Mouse (Mus musculus): Measurements from ENCODE around the gene Stk10. TPM values are rescaled to one million over a fixed set of nuclear protein-coding genes. Genes with fewer than 3 reads are reported as not detected.
A peak's percentile ranks its signal among the peaks of the same experiment; 100 is the strongest.

Stk10 gene
- polyA plus RNA-seq, 1 experiment: 6.1 TPM

DNA sequence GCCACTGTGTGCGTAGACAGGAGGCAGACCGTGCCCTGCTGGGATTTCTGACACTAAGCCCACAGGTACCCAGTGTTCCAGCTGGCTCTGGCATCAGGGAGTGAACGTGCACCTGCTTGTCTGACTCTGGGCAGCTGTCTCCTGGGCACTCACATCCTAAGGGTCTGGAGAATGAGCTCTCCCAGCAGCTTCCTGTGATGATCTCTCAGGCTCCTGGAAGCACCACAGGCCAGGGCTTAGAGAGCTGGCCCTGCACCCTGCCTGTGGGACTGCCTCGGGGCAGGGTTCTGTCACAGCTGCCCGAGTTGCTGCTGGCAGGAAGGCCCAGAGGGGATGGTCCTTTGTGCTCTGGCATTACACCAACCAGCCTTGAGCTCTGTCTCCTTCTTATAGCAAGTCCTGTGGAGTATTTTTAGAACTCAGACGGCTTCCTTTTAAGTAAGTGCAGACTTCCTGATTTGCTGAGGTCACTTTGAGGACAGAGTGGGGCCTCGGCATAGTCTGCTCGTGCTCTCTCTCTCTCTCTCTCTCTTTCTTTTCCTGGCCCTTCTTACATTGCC lies 86.2 kb downstream of the Stk10 start:
- Histone ChIP-seq H3K4me1 (ENCODE audit: control insufficient read depth, insufficient read depth, low read length) (peaks cover 2% of the 10 kb centered on the region), H3K4me3 (ENCODE audit: insufficient read depth, low read length) (no peak overlapping the region), H3K27ac (ENCODE audit: insufficient read depth, low read length) (peak overlapping the region; percentile 60)
- no peak for TF ChIP-seq CTCF (IDR thresholded peaks at IDR 0.05; ENCODE audit: extremely low read depth, insufficient read depth, low read length)
- no peak for TF ChIP-seq POLR2A (IDR thresholded peaks at IDR 0.05; ENCODE audit: extremely low read depth, insufficient read depth, low read length)

GRCm38 (mm10) chr11:32619866-32620456 lies 86.9 kb downstream of the Stk10 start:
- no peak overlapping the region for H3K27ac ChIP-seq (ENCODE audit: insufficient read depth, low read length)
- no peak overlapping the region for H3K4me3 ChIP-seq (ENCODE audit: insufficient read depth, low read length)
- no peak for TF ChIP-seq CTCF (IDR thresholded peaks at IDR 0.05; ENCODE audit: extremely low read depth, insufficient read depth, low read length)
- no peak for TF ChIP-seq POLR2A (IDR thresholded peaks at IDR 0.05; ENCODE audit: extremely low read depth, insufficient read depth, low read length)
- H3K4me1 ChIP-seq (ENCODE audit: control insufficient read depth, insufficient read depth, low read length): peaks cover 2% of the 10 kb centered on the region

- no peak for TF ChIP-seq CTCF (IDR thresholded peaks at IDR 0.05; ENCODE audit: extremely low read depth, insufficient read depth, low read length)
- TF ChIP-seq POLR2A (IDR thresholded peaks at IDR 0.05; ENCODE audit: extremely low read depth, insufficient read depth, low read length): no peak
- Histone ChIP-seq H3K4me1 (ENCODE audit: control insufficient read depth, insufficient read depth, low read length) (peaks cover 2% of the 10 kb centered on the region), H3K27ac (ENCODE audit: insufficient read depth, low read length) (no peak overlapping the region), H3K4me3 (ENCODE audit: insufficient read depth, low read length) (no peak overlapping the region)
These were observed 88.8 kb downstream of the Stk10 start for GRCm38 (mm10) chr11:32621831-32622478.

GRCm38 (mm10) chr11:32622479-32623190 lies 89.5 kb downstream of the Stk10 start:
- H3K27ac ChIP-seq (ENCODE audit: insufficient read depth, low read length): no peak overlapping the region

DNA sequence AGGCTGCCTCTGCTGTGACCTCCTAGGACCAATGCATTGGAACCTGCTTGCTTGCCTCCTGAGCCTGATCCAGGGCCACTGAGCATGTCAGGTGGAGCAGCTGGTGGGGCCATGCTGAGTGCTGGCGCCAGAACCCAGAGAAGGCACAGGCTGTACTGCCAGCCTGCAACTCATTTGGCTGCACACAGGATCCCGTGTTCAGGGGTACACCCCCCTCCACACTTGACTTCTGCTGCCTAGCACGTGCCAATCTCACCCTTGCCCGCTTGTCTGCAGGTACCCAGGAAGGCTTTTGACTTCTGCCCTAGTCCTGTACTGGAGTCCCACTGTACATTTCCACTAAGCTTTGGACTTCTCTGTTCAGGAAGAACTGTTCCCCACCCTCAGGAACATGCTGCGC lies 90.1 kb downstream of the Stk10 start:
- no peak overlapping the region for H3K27ac ChIP-seq (ENCODE audit: insufficient read depth, low read length)
- no peak for TF ChIP-seq CTCF (IDR thresholded peaks at IDR 0.05; ENCODE audit: extremely low read depth, insufficient read depth, low read length)
- TF ChIP-seq POLR2A (IDR thresholded peaks at IDR 0.05; ENCODE audit: extremely low read depth, insufficient read depth, low read length): no peak
- H3K4me3 ChIP-seq (ENCODE audit: insufficient read depth, low read length): no peak overlapping the region
- peaks cover 2% of the 10 kb centered on the region for H3K4me1 ChIP-seq (ENCODE audit: control insufficient read depth, insufficient read depth, low read length)

More at GRCm38 (mm10) chr11:32622479-32623190, 89.5 kb downstream of the Stk10 start:
- Histone ChIP-seq H3K4me1 (ENCODE audit: control insufficient read depth, insufficient read depth, low read length) (peaks cover 2% of the 10 kb centered on the region), H3K4me3 (ENCODE audit: insufficient read depth, low read length) (no peak overlapping the region)
- TF ChIP-seq POLR2A (IDR thresholded peaks at IDR 0.05; ENCODE audit: extremely low read depth, insufficient read depth, low read length) (no peak), CTCF (IDR thresholded peaks at IDR 0.05; ENCODE audit: extremely low read depth, insufficient read depth, low read length) (no peak)

- no peak for TF ChIP-seq POLR2A (IDR thresholded peaks at IDR 0.05; ENCODE audit: extremely low read depth, insufficient read depth, low read length)
- TF ChIP-seq CTCF (IDR thresholded peaks at IDR 0.05; ENCODE audit: extremely low read depth, insufficient read depth, low read length): no peak
- H3K4me1 ChIP-seq (ENCODE audit: control insufficient read depth, insufficient read depth, low read length): peaks cover 2% of the 10 kb centered on the region
- H3K4me3 ChIP-seq (ENCODE audit: insufficient read depth, low read length): no peak overlapping the region
- H3K27ac ChIP-seq (ENCODE audit: insufficient read depth, low read length): no peak overlapping the region
These were observed 90.8 kb downstream of the Stk10 start for GRCm38 (mm10) chr11:32623912-32624311.

GRCm38 (mm10) chr11:32625677-32626076 lies 92.6 kb downstream of the Stk10 start:
- no peaks in the 10 kb centered on the region for H3K4me1 ChIP-seq (ENCODE audit: control insufficient read depth, insufficient read depth, low read length)
- TF ChIP-seq CTCF (IDR thresholded peaks at IDR 0.05; ENCODE audit: extremely low read depth, insufficient read depth, low read length) (peak; percentile 75), POLR2A (IDR thresholded peaks at IDR 0.05; ENCODE audit: extremely low read depth, insufficient read depth, low read length) (no peak)
- no peak overlapping the region for H3K4me3 ChIP-seq (ENCODE audit: insufficient read depth, low read length)
- no peak overlapping the region for H3K27ac ChIP-seq (ENCODE audit: insufficient read depth, low read length)

- H3K27ac ChIP-seq (ENCODE audit: insufficient read depth, low read length): no peak overlapping the region
- no peaks in the 10 kb centered on the region for H3K4me1 ChIP-seq (ENCODE audit: control insufficient read depth, insufficient read depth, low read length)
- no peak overlapping the region for H3K4me3 ChIP-seq (ENCODE audit: insufficient read depth, low read length)
- TF ChIP-seq POLR2A (IDR thresholded peaks at IDR 0.05; ENCODE audit: extremely low read depth, insufficient read depth, low read length): no peak
- TF ChIP-seq CTCF (IDR thresholded peaks at IDR 0.05; ENCODE audit: extremely low read depth, insufficient read depth, low read length): no peak
These were observed 93.0 kb downstream of the Stk10 start for GRCm38 (mm10) chr11:32626079-32626478.

DNA sequence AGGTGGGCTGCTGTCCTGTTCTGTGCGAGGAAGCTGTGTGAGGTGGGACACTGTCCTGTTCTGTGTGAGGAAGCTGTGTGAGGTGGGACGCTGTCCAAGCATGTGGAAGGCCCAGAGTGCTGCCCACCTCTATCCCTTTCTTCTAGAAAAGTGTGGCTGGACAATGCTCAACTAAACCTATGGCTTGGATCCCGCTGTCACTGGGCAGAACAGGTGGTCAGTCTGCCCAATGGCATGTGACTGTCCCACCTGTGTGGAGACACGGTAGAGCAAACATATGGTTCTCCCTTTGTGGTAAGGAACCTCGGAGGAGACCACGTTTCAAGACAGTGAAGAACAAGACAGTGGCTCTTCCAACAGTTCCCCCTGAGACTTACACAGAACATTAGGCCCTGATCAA lies 94.8 kb downstream of the Stk10 start:
- Histone ChIP-seq H3K27ac (ENCODE audit: insufficient read depth, low read length) (no peak overlapping the region), H3K4me3 (ENCODE audit: insufficient read depth, low read length) (no peak overlapping the region), H3K4me1 (ENCODE audit: control insufficient read depth, insufficient read depth, low read length) (no peaks in the 10 kb centered on the region)
- no peak for TF ChIP-seq CTCF (IDR thresholded peaks at IDR 0.05; ENCODE audit: extremely low read depth, insufficient read depth, low read length)
